Mouse (Mus musculus) spleen, embryonic (tissue): ENCODE measurements around the gene Cct3.
"Not testable (repeated sequence)": the region's sequence is repeated elsewhere in the genome, so short reads cannot be mapped to it uniquely, and the experiment has no call there.

Experiments
- CTCF ChIA-PET: fragments of 350-600 bp; sonication (Branson Sonifier 250); formaldehyde crosslinking; loops from one replicate; lab custom pipeline; 2022; lab: Charles Lee

The Cct3 gene

DNA sequence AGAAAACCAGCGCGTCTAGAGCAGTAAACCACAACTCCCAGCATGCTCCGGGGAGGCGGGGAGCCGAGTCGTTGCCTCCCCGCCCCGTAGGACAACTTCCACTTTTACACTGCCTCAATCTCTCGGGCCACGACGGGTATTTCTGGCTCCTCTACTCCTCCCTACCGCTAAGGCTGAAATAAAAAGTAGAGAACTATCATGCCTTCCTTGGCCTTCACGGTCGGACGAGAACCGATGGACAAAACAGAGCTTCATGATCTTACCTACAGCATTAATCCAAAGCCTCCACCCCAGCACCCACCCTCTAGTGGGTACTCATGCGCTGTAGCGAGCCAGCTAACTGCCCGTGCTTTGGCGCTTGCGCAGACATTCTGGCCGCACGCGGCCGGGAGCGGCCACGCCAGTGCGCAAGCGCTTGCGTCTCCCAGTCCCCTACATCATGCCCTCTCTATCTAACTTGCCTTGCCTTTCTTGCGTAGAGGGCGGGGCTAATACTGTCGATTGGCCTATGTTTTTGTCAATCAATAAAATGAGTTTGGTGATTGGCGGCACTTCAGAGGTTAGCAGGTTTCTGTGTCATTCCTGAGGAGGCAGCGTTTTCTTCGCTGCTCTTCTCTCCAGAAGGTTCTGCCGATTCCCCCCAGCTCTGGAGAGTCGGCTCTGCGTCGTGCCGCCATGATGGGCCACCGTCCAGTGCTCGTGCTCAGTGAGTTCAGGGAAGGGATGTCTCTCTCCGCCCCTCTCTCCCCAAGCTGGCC lies at the start of gene Cct3, which contains the start of gene Tsacc:
Gene Cct3 (plus strand): TSS at position 556 of the 758 bp plus-strand sequence.
Gene Tsacc (minus strand): TSS at position 439 of the 758 bp plus-strand sequence.
- CTCF ChIA-PET = no interaction called here

DNA sequence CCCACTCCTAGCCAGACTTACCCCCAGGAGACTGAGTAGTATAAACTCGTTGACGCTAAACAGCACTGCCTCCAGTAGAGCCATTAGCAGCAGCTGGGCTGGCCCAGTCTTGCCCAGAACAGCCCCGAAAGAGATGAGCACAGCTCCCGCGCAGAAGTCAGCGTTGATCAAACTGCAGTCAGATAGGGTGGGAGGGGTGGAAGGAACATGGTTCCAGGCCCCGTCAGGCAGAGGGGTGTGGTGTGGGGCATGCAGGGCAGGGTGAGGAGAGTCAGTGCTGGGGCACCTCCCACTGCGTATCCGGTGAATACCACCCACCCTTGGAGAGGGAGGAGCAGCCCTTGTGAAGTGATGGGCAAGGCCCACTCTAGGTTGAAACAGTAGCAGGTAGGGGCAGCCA lies 49.2 kb upstream of the Cct3 start:
- CTCF ChIA-PET = no interaction called here

- CTCF ChIA-PET = no interaction called here
These were observed 48.5 kb upstream of the Cct3 start for GRCm38 (mm10) chr3:88248406-88248805.

- CTCF ChIA-PET = interaction anchor here (0.5 kb wide), 1 partner anchor 52 kb away, joined by 3 read pairs; no protein-coding TSS in a partner anchor
These were observed 44.2 kb upstream of the Cct3 start for GRCm38 (mm10) chr3:88252739-88253138.

GRCm38 (mm10) chr3:88254268-88254926 lies 42.5 kb upstream of the Cct3 start, which contains the start of gene Rhbg:
TSS of gene Rhbg (minus strand) at chr3:88254709.
- CTCF ChIA-PET = no interaction called here

GRCm38 (mm10) chr3:88255950-88256349 lies 41.0 kb upstream of the Cct3 start:
- CTCF ChIA-PET = interaction anchor here (0.6 kb wide), 1 partner anchor 18 kb away, joined by 6 read pairs; no protein-coding TSS in a partner anchor

DNA sequence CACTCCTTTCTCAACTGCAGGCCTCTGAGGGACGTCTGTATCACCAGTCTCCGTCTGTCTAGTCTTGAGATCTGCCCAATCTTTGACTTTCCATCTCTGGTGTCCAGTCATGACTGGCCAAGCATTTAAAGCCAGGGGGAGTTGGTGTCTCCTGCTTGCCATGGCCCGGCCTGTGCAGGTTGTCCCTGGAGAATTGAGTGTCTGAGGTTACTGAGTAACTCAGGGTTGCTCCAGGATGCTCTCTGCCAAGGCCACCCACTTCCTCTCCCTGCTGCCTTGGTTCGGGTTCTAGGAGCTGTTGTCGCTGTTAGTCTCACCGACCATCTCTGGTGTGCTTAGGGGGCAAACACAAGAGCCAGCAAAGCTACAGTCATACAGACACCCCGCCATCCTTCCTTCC lies 40.5 kb upstream of the Cct3 start:
- CTCF ChIA-PET = interaction anchor here (0.6 kb wide), 1 partner anchor 18 kb away, joined by 6 read pairs; no protein-coding TSS in a partner anchor

DNA sequence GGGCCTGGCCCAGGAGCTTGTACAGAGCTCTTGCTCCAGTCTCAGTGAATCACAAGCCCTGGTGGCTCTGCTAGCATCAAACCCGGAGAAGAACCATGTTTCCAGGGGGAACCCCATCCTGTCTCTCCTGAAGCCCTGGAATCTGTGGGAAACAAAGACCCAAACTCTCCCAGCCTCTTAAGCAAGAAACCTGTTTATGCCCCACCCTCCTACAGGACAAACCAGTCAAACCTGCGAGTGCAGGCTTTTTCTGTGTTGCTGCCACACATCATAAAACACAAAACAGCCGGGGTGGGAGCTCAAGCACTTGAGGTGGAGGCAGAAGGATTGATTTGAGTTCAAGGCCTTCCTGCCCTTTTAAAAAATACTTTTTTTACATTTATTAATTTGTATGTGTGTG lies 34.6 kb upstream of the Cct3 start:
- CTCF ChIA-PET = interaction anchor here (0.6 kb wide), 1 partner anchor 867 kb away, joined by 5 read pairs; no protein-coding TSS in a partner anchor

- CTCF ChIA-PET = not testable (repeated sequence)
These were observed 28.9 kb upstream of the Cct3 start for GRCm38 (mm10) chr3:88268014-88268413.

DNA sequence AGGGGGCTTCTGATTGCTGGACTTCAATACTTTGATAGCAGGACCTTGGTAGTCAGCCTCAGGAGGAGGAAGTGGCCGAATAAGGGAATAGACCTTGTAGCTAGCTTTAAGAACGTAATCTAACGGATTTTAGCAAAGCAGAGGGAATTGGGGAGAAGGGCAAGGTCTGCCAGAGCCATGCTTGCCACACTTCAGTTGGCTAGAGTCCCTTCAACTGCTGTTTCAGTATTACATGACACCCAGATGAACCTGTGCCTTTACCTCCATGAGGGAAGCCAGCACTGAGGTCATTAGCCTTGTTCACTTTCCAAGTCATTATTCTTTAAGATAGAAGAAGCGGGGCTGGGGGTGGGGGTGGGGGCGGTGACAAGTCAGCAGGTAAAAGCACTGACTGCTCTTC lies 27.9 kb upstream of the Cct3 start:
- CTCF ChIA-PET = no interaction called here

- CTCF ChIA-PET = not testable (repeated sequence)
These were observed 25.6 kb upstream of the Cct3 start for GRCm38 (mm10) chr3:88271298-88271697.

GRCm38 (mm10) chr3:88271859-88272258 lies 25.1 kb upstream of the Cct3 start:
- CTCF ChIA-PET = no interaction called here

DNA sequence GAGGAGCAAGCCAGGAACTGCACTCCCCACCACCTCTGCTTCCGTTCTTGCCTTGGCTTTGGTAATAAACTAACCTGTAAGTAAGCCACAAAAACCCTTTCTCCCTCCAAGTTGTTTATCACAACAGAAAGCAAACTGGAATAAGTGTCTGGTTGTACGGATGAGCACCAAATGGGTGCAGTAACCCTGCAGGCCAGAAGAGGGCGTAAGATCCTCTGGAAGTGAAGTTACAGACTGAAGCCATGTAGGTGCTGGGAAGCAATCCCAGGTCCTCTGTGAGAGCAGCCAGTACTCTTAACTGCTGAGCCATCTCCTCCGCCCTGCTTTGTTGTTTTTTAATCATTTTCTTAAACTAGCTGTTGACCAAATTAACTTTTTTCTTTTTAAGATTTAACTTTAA lies 22.9 kb upstream of the Cct3 start:
- CTCF ChIA-PET = no interaction called here

DNA sequence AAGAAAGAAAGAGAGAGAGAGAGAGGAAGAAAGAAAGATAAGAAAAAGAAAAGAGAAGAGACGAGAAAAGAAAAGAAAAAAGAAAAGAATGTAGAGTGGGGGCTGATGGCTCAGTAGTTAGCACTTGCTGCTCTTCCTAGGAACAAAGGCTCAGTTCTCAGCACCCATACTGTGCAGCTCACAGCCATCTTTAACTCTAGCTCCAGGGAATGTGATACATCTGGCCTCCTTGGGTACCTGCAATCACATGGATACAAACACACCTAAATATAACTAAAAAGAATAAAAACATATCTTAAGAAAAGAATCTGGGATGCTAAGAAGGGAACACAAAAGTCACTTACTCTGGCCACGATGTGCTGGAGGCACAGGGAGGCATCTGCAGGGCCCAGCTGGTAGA lies 20.8 kb upstream of the Cct3 start:
- CTCF ChIA-PET = interaction anchor here (0.7 kb wide), 1 partner anchor 255 kb away, joined by 3 read pairs; no protein-coding TSS in a partner anchor

- CTCF ChIA-PET = interaction anchor here (0.7 kb wide), 1 partner anchor 255 kb away, joined by 3 read pairs; no protein-coding TSS in a partner anchor
These were observed 20.3 kb upstream of the Cct3 start for GRCm38 (mm10) chr3:88276529-88277143.

DNA sequence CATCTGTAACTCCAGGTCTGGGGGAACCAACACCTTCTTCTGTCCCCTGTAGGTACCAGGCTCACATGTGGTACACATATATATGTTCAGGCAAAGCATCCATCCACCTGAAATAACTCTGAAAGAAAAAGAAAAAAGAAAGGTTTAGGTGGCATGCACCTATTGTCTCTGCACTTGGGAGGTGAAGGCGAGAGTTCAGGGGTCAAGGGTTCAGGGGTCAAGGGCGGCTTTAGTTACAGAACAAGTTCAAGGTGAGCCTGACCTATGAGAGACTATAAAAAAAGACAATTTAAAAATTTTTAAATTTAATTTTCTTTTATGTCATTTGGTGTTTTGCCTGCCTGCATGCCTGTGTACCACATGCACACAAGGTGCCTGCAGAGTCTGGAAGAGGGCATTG lies 16.9 kb upstream of the Cct3 start:
- CTCF ChIA-PET = no interaction called here

DNA sequence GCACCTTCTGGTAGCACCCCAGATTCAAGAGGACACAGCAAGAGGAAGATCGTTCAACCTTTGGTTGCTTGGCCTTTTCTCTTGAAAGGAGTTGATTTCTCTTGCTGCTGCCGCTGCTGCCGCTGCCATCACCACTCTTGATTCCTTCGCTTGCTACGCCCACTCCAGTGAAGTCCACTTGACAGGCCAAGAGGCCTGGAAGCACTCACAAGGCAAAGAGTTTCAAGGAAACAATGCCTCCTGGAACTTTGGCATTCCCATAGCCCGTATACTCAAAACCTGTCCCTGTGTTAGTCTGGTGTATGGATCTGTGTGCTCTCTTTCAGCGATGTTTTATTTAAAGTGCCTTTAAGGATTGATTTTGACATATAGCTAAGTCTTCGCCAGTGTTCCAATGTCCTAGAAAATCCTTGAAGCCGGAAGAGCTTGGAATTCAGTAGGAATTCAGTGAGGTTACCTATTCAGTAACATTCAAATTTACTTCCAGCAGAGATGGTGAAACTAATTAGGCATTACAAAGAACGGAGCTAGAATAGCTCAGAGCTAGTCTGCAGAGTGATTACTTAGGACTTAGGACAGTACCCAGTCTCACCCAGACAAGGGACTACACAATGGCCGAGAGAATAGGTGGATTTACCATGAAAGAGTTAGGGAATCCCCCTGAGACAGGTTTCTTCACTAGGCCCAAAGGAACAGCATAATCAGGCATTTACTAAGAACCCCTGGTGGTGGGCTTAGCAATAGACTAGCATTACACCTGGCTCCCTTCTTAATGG lies 15.6 kb upstream of the Cct3 start:
- CTCF ChIA-PET = interaction anchor here (0.7 kb wide), 1 partner anchor 1237 kb away, joined by 8 read pairs; no protein-coding TSS in a partner anchor

DNA sequence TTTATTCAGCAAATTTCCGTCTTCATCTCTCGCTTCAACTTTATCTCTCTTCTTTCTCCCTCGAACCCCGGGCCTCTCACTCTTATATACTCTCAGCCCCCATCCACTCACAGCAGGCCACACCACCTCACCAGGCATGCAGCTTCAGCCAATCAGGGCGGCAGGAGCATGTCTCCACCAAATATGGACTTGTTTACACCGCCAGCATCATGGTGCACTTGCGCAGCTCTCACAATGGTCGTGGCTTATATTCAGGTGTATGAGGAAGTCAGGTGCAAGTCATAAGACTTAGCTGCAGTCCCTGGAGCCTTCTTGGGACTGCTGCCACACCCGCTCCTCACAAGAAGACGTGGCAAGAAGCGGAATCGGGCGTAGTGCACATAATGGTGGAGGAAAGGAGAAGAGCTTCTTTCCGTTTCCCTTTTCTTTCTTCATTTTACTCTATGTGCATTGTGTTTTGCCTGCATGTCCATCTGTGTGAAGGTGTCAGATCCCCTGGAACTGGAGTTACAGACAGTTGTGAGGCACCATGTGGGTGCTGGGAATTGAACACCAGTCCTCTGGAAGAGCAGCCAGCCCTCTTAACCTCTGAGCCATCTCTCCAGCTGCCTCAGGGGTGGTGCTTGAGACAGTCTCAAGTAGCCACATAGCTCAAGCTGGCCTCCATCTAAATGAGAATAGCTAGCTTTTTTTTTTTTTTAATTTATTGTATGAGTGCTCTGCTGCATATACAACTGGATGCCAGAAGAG lies 11.9 kb upstream of the Cct3 start:
- CTCF ChIA-PET = interaction anchor here (0.6 to 1.0 kb wide), 3 partner anchors 35 to 649 kb away, joined by 3 read pairs; no protein-coding TSS in a partner anchor

DNA sequence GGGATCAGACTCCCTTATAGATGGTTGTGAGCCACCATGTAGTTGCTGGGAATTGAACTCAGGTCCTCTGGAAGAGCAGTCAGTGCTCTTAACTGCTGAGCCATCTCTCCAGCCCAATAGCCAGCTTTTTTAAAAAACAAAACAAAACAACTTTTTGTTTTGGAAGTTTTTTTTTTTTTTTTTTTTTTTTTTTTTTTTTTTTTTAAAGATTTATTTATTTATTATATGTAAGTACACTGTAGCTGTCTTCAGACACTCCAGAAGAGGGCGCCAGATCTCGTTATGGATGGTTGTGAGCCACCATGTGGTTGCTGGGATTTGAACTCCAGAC lies 11.4 kb upstream of the Cct3 start:
- CTCF ChIA-PET = interaction anchor here (0.6 kb wide), 2 partner anchors 647 to 649 kb away, joined by 3 read pairs; no protein-coding TSS in a partner anchor

- CTCF ChIA-PET = no interaction called here
These were observed 9.8 kb upstream of the Cct3 start, which contains the start of gene Gm38392 for GRCm38 (mm10) chr3:88287110-88287509. TSS of gene Gm38392 (minus strand) at chr3:88287210.
